Mouse (Mus musculus) embryonic facial prominence, embryonic 10.5 days (tissue): ENCODE results near the gene Bcap31. TPM values are rescaled to one million over a fixed set of nuclear protein-coding genes. Genes with fewer than 3 reads are reported as not detected.

Source experiments
- DNase-seq: peaks from one replicate; pipeline ENCODE4 v3.0.0-alpha.2; 2017; ENCODE audit warnings: low spot score
- H3K27ac ChIP-seq: fragments of 300-500 bp; sonication (generic); replicated peaks from 2 replicates; pipeline ENCODE4 v1.5.1; 2016; ENCODE audit warnings: mild to moderate bottlenecking
- H3K27me3 ChIP-seq: fragments of 300-500 bp; sonication (generic); replicated peaks from 2 replicates; pipeline ENCODE4 v1.6.1; 2016; ENCODE audit warnings: low read depth, mild to moderate bottlenecking; ENCODE audit not compliant: poor library complexity, severe bottlenecking
- H3K36me3 ChIP-seq: fragments of 300-500 bp; sonication (generic); replicated peaks from 2 replicates; pipeline ENCODE4 v1.6.1; 2016; ENCODE audit warnings: mild to moderate bottlenecking, moderate library complexity
- H3K4me1 ChIP-seq: fragments of 300-500 bp; sonication (generic); 2 replicates; pipeline ENCODE4 v1.6.1; 2016
- H3K4me3 ChIP-seq: fragments of 300-500 bp; sonication (generic); 2 replicates; pipeline ENCODE4 v1.5.1; 2016; ENCODE audit warnings: mild to moderate bottlenecking, moderate library complexity
- H3K9me3 ChIP-seq: fragments of 300-500 bp; sonication (generic); 2 replicates; pipeline ENCODE4 v1.6.1; 2016; ENCODE audit warnings: mild to moderate bottlenecking
- WGBS: fragments of 180-500 bp; shearing (Covaris S2); methylation state at CpG from one replicate; pipeline ENCODE4 v1.1.7; 2016; 5-methylcytosine and 5-hydroxymethylcytosine counted together
- polyA plus RNA-seq: library from polyadenylated mRNA; unstranded; fragments of >200 nt; fragmentation: Nextera tagmentation; extraction: Ambion mirVana; gene quantifications from 2 replicates; pipeline ENCODE4 v1.2.1, GENCODE M21; 2016

Gene Bcap31
- polyA plus RNA-seq, 1 experiment from 2014 or later, result 153 TPM

DNA sequence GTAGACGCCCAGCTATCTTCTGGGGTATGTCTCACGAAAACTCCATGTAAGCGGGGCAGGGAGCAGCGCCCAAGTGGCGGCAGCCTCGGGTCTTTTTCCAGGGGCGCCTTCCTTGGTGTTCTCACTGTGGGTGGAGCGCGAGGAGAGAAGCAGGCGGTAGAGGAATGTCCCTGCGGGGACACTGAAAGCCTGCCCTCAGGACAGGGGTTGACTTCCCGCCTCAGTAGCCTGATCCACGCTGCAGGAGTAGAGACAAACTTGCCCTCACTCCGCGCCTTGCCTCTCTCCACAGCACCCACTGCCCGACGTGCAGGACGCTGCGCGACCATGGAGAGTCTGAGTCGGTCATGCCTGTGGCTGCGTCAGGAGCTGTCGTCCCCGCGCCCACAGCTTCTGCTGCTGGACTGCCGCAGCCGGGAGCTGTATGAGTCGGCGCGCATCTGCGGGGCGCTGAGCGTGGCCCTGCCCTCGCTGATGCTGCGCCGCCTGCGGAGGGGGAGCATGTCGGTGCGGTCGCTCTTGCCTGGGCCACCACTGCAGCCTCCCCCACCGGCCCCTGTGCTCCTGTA, 76.0 kb downstream of the Bcap31 start:
- peak overlapping the region; percentile 84 for H3K27ac ChIP-seq
- peaks cover 94% of the 10 kb centered on the region for H3K27me3 ChIP-seq
- H3K36me3 ChIP-seq, result peaks cover 19% of the 10 kb centered on the region
- H3K9me3 ChIP-seq, result no peaks in the 10 kb centered on the region
- 17% methylated on average over 41 of the region's 41 CpGs for WGBS
- H3K4me1 ChIP-seq, result peaks cover 32% of the 10 kb centered on the region
- peak; percentile 52 for DNase-seq
- H3K4me3 ChIP-seq, result peak overlapping the region; percentile 61

DNA sequence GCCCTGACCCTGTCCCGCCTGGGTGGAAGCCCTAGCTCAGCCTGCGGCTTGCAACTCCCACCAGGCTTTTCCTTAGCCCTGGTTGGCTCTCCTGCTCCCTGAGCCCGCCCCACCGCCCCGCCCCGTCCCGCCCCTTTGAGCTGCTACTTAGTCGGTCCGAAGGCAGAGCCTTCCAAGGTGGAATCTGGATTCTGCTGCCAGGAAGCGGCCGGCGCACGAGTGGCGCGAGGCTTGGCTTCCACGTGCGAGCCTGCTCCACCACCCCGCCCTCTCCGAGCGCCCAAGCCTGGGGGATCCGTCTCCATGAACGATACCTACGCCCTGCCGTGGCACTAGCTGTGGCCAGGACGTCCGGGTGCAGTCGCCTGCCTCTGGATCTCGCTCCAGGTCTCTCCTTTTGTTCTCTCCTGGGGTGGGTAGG, 76.7 kb downstream of the Bcap31 start, which contains the start of gene Dusp9:
Gene Dusp9 (plus strand): TSS at position 165 of the 421 bp plus-strand sequence.
- no peaks in the 10 kb centered on the region for H3K9me3 ChIP-seq
- peaks cover 32% of the 10 kb centered on the region for H3K4me1 ChIP-seq
- peaks cover 98% of the 10 kb centered on the region for H3K27me3 ChIP-seq
- peak; percentile 86 for DNase-seq
- H3K36me3 ChIP-seq, result peaks cover 19% of the 10 kb centered on the region
- H3K27ac ChIP-seq, result peak within 1 kb of the TSS; percentile 84
- WGBS, result 14% methylated on average over 28 of the region's 28 CpGs
- H3K4me3 ChIP-seq, result peak within 1 kb of the TSS; percentile 61

DNA sequence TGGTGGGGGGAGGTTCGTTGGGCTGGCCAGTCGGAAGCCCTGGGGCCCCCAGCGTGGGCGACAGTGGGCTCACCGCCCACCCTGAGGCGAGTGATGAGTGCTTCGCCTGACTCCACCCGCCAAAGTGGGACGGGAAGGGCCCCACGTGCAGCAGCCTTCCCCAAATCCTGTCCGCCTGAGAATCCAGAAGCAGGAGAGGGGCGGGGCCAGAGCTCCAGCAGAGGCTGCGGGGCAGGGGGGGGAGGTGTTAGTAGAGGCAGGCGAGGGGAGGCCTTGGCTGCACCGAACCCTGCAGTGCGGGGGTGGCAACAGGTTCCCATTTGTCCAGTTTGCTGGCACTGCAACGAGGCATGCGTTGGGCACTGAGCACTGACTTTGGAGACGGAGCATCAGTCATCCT, 78.6 kb downstream of the Bcap31 start:
- peak; percentile 47 for DNase-seq
- WGBS, result 10% methylated on average over 19 of the region's 19 CpGs
- Histone ChIP-seq H3K27me3 (peaks cover 100% of the 10 kb centered on the region), H3K36me3 (peaks cover 14% of the 10 kb centered on the region), H3K4me1 (peaks cover 32% of the 10 kb centered on the region), H3K9me3 (no peaks in the 10 kb centered on the region), H3K27ac (peak overlapping the region; percentile 61), H3K4me3 (peak overlapping the region; percentile 52)

Other genes starting within 250 kb of the Bcap31 start
- 15.7 and 19.3 TPM in 2 replicates for gene Bgn, start 232.6 kb downstream of the Bcap31 start, polyA plus RNA-seq
- 0.25 and 0.39 TPM in 2 replicates for gene Atp2b3, start 213.1 kb downstream of the Bcap31 start, polyA plus RNA-seq
- gene Dusp9, start 76.8 kb downstream of the Bcap31 start, polyA plus RNA-seq, result 109 and 139 TPM in 2 replicates
- 6.6 and 7.4 TPM in 2 replicates for gene Pnck, start 56.1 kb downstream of the Bcap31 start, polyA plus RNA-seq
- 4.7 and 5.6 TPM in 2 replicates for gene Slc6a8, start 43.0 kb downstream of the Bcap31 start, polyA plus RNA-seq
- 8.1 and 10.4 TPM in 2 replicates for gene Abcd1, start 422 bp upstream of the Bcap31 start, polyA plus RNA-seq
- gene Plxnb3, start 40.9 kb upstream of the Bcap31 start, polyA plus RNA-seq, result 0.08 and 0.14 TPM in 2 replicates
- gene Srpk3, start 58.2 kb upstream of the Bcap31 start, polyA plus RNA-seq, result 1.00 and 2.0 TPM in 2 replicates
- gene Idh3g, start 70.7 kb upstream of the Bcap31 start, polyA plus RNA-seq, result 175 and 176 TPM in 2 replicates
- gene Ssr4, start 70.9 kb upstream of the Bcap31 start, polyA plus RNA-seq, result 101 and 107 TPM in 2 replicates
- gene Pdzd4, start 108.8 kb upstream of the Bcap31 start, polyA plus RNA-seq, result 0.65 and 0.79 TPM in 2 replicates
- gene Avpr2, start 175.9 kb upstream of the Bcap31 start, polyA plus RNA-seq, result 0.05 and 0.07 TPM in 2 replicates
- 8.0 and 8.2 TPM in 2 replicates for gene L1cam, start 179.9 kb upstream of the Bcap31 start, polyA plus RNA-seq
- 2.1 and 2.6 TPM in 2 replicates for gene Arhgap4, start 205.7 kb upstream of the Bcap31 start, polyA plus RNA-seq
- 169 and 181 TPM in 2 replicates for gene Naa10, start 205.8 kb upstream of the Bcap31 start, polyA plus RNA-seq
- gene Renbp, start 214.7 kb upstream of the Bcap31 start, polyA plus RNA-seq, result 22.4 and 23.3 TPM in 2 replicates